Mouse (Mus musculus) kidney, adult 10 weeks (tissue): ENCODE results near the gene Ube4a. TPM values are rescaled to one million over a fixed set of nuclear protein-coding genes. Genes with fewer than 3 reads are reported as not detected.

Experiments
- polyA plus RNA-seq: library from polyadenylated mRNA; stranded (reverse); fragments of 350-450 nt; fragmentation: Illumina TruSeq; extraction: RNeasy Lipid Tissue Mini Kit (QIAGEN cat#74804); gene quantifications from one replicate; pipeline ENCODE4 v1.2.3, GENCODE M21; 2014; ENCODE audit warnings: low read depth, low replicate concordance

Ube4a gene
- polyA plus RNA-seq: 90.9 TPM

DNA sequence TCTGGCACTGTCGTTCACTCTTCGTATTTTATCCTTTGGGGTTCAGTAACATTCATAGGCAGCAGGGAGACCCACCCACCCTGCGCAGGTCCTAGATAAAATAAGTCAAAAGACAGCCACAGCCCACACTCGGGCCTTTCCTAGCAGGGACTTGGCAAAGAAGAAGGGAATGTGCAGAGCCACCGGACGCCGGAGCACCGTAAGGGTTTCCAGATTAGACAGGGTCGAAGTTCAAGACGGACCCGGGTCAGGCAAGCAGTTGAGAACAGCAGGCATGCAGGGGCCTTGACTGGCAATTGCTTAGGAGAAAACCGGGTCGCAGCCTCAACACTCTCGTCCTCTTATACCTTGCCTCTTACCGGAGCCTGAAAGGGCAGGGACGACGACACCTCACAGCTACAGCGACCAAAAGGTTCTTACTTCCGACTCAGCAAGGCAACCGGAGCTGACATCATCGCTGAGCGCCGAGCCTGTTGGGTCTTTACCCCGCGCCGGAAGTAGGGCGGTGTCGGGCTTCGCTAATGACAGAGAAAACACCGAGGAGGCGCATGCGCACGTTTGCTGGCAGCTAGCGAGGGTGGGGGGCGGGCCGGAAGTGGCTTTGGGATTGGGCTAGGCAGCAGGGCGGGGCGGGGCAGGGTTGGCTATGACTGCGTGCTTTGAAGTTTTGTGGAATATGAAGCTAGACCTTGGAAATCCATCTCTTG is at the start of gene Ube4a:
Gene Ube4a (minus strand): TSS at position 475 of the 707 bp plus-strand sequence.

DNA sequence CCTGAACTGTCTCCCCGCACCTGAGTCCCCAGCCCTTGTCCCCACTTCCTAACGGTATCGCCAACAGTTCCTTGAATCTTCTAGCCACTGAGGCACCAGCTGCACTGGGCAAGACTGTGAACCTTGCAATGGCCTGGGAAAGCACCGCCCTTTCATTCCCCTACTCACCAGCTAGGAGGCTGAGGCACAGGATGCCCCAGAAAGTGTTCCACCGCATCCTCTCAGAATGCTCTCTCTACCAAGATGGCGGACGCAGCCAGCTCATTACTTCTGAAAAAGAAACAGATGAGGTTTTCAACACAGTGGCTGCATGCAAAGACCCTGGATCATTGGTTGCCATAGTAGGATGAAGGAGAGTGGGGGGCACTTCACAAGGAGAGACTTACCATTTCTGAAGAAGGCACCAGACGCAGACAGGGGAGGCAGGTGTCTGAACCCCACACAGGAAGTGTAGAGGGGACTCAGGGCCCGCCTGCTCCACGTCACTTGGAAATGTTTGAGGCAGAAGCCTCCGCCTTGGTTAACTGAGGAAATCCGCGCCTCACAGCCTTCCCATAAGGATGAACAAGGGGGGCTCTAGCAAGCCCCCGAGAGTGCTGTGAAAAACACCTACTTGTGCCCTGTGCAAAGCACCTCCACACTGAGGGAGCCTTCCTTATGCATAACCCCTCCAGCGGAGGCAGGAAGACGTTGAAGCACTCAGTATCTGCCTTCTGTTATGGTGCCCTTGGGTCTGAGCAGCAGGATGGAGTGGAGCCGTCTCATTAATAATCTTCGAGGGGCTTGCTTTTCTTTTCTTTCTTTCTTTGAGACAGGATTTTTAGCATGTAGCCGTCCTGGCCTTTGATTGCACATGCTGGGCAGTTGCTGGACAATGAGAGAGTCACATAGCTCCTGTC is 44.0 kb upstream of the Ube4a start, which contains the start of gene Cd3e:
Gene Cd3e (minus strand): TSS at position 448 of the 899 bp plus-strand sequence.

DNA sequence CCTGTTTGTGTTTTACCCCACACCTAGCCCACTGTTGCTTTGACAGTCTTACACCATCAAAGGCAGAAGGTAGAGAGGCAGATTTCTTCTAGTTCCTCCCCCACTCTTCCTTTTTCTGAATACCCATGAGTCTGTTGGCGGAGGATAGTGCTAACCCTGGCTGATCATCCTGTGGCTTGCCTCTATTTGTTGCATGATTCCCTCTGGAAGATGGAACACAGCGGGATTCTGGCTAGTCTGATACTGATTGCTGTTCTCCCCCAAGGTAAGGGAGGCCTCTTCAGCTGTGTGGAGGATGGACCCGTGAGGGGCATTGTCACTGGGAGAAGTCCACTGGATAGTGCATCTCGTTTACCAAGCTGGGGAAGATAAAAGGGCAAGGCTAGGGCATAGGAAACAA is 16.3 kb upstream of the Ube4a start, which contains the start of gene Cd3d:
Gene Cd3d (plus strand): TSS at position 111 of the 400 bp plus-strand sequence.

DNA sequence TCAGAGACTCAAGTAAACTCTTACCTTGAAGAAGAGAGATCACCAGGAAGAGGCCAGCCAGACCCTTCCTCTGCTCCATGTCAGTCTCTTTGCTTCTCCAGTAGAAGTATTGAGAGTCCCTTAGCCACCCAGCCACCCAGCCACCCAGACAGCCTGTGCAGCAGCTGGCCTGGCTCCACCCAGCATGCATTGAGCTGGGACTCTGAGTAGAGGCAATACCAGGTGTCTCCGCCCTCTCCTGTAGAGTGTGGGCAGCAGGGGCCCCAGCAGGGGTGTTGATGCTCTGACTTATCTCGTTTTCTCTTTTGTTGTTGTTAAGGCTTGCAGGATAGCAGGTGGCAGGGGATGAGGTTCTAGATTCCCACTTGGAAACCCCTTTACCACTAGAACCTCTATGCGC is 14.8 kb upstream of the Ube4a start, which contains the start of gene Cd3g:
Gene Cd3g (minus strand): TSS at position 190 of the 400 bp plus-strand sequence.

DNA sequence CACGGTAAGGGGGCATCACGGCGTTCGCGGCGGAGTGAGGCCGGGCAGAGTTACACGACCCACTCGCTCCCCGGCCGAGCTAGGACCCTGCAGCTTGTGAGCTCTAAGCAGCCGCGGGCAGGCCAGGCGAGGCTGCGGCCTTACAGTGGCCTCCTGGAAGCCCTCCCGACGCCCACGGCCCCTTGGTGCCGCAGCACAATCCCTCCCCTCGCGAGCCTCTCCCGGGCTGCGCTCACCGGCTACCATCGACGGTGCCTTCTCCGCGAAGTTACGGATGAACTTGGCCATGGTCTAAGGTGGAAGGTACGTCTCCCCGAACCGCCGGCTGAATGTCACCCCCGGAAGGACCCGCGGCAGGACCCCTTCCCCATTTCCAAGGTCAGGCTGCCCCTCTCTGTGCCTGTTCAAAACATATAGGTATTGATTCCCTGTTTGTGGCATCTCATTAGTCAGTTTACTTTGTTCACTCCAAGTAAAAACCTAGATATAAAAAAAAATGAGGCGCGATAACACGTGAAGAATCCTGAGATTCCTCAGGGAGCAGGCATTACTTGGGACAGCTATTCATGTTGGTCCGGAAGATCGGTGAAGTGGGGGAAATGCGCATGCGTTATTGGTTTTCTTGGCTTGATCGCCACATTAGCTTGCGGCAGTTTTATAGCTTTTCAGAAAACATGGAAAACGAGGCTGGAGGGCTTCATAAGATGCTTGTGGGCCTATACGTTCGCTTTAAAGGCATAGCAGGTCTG is 44.9 kb downstream of the Ube4a start, which contains the start of gene Atp5l:
Gene Atp5l (minus strand): TSS at position 369 of the 749 bp plus-strand sequence.

DNA sequence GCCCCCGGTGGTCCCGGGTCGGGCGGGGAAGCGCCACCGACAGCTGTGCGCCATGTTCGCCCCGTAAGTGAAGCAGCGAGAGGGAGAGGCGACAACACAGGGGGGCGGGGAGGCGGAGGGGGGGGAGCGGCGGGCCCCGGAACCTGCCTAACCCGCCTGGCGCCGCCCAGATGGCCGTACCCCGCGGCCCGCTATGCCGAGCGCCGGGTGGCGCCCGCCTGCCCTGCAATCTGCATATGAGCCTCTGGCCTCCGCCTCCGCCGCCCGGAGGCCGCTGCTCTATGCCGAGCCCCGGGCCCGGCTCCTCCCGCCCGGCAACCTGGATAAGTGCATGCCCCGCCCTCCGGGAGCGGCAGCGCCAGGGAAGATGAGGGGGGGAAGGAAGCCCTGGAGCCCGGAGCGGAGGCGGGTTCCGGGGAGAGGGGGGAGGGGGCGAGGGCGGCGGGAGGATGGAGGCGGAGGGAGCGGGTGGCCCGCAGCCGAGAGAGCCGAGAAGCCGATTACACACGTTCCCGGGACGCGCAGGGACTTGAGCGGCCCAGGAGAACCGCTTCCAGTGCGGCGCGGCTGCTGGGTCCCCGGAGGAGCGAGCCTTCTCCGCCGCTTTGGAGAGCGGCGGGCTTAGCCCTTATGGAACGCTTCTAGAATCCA is 84.1 kb downstream of the Ube4a start, which contains the start of gene Kmt2a:
Gene Kmt2a (minus strand): TSS at position 76 of the 651 bp plus-strand sequence.

Other genes starting within 250 kb of the Ube4a start
- gene Phldb1, start 230.4 kb downstream of the Ube4a start, polyA plus RNA-seq: 0.89 TPM
- 269 TPM for gene Arcn1, start 197.8 kb downstream of the Ube4a start, polyA plus RNA-seq
- gene Ift46, start 197.7 kb downstream of the Ube4a start, polyA plus RNA-seq: 17.3 TPM
- 3.2 TPM for gene Tmem25, start 166.3 kb downstream of the Ube4a start, polyA plus RNA-seq
- gene Ttc36, start 162.5 kb downstream of the Ube4a start, polyA plus RNA-seq: 18.3 TPM
- gene Kmt2a, start 84.3 kb downstream of the Ube4a start, polyA plus RNA-seq: 12.2 TPM
- 1,015 TPM for gene Atp5l, start 44.9 kb downstream of the Ube4a start, polyA plus RNA-seq
- gene Cd3g, start 14.8 kb upstream of the Ube4a start, polyA plus RNA-seq: 0.77 TPM
- gene Cd3d, start 16.2 kb upstream of the Ube4a start, polyA plus RNA-seq: not detected
- gene Cd3e, start 44.0 kb upstream of the Ube4a start, polyA plus RNA-seq: not detected
- gene Mpzl2, start 74.2 kb upstream of the Ube4a start, polyA plus RNA-seq: 34.9 TPM
- gene Mpzl3, start 89.6 kb upstream of the Ube4a start, polyA plus RNA-seq: 9.3 TPM
- 0.85 TPM for gene Jaml, start 113.6 kb upstream of the Ube4a start, polyA plus RNA-seq
- 0.32 TPM for gene Scn2b, start 152.2 kb upstream of the Ube4a start, polyA plus RNA-seq
- gene Scn4b, start 172.8 kb upstream of the Ube4a start, polyA plus RNA-seq: 12.0 TPM
- gene BC049352, start 216.4 kb upstream of the Ube4a start, polyA plus RNA-seq: 1.1 TPM
- not detected for gene Tmprss4, start 238.5 kb upstream of the Ube4a start, polyA plus RNA-seq